Mouse (Mus musculus): ENCODE results near the gene Atf6b.

Atf6b gene

GRCm38 (mm10) chr17:34671151-34672066, 24.5 kb downstream of the Atf6b start:
- no peak for DNase-seq (ENCODE audit: low spot score)

DNA sequence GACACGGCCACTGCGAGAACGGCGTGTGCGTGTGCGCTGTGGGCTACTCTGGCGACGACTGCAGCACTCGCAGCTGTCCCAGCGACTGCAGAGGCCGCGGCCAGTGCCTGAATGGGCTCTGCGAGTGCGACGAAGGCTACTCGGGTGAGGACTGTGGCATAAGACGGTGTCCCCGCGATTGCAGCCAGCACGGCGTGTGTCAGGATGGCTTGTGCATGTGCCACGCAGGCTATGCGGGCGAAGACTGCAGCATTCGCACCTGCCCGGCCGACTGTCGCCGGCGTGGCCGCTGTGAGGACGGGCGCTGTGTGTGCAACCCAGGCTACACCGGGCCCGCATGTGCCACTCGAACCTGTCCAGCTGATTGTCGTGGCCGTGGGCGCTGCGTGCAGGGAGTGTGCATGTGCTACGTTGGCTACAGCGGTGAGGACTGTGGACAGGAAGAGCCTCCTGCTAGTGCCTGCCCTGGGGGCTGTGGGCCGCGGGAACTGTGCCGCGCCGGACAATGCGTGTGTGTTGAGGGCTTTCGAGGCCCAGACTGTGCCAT, 25.4 kb downstream of the Atf6b start:
- no peak for DNase-seq (ENCODE audit: low spot score)

DNA sequence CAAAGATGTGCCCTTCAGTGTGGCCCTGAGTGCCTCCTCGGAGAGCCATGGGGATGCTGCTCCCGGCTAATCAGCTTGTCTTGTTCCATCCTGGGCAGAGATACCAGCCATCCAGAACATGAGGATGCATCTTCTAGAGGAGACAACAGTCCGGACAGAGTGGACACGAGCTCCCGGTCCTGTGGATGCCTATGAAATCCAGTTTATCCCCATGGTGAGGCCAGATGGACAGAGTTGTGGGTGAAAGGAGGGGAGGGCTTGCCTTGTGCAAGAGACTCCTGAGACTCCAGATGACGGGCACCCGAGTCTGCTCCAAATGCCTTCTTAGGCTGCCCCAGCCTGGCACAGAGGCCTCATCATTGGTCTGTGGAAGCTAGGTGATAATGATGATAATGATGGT, 26.2 kb downstream of the Atf6b start:
- DNase-seq (ENCODE audit: low spot score) = no peak

- no peak for DNase-seq (ENCODE audit: low spot score)
Observed at GRCm38 (mm10) chr17:34674524-34675204, 27.7 kb downstream of the Atf6b start.

DNA sequence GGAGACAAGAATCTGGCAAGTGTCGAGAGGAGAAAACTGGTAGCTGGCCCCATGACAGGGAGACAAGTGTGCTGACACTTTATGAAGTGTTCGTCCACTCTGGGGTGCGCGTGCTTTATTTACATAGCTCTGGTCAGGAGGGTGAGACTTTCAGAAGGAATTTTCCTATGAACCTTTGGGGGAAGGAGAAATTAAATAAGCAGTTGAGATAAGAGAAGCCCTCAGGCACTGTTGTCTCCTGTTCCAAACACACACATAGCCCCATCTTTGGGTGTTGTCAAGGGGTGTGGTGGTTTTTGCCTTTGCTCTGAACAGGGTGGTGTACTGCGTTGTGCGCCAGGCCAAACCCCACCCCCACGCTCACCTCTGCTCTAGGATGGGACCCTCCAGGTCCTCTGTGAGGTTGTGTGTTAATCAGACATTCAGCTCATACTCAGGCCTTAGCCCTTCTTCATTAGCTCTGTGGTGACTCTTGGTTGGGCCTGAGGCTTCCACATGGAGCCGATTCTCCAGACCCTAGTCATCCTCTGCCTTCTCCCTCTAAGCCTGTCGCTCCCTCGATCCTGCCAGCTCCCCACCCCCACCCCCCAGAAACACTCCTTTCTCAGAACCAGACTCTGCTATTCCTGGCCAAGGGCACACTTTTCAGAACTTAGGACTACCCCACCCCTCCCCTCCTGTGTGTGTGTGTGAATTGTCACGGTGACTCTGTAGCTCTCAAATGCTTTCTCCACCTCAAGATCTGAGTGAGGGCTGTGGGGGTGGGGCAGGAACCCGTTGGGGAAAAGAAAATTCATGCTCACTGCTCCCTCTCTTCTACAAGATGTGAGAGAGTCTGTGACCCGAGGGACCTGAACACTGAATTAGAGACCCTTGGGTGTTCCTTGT, 28.5 kb downstream of the Atf6b start:
- DNase-seq (ENCODE audit: low spot score) = no peak

DNA sequence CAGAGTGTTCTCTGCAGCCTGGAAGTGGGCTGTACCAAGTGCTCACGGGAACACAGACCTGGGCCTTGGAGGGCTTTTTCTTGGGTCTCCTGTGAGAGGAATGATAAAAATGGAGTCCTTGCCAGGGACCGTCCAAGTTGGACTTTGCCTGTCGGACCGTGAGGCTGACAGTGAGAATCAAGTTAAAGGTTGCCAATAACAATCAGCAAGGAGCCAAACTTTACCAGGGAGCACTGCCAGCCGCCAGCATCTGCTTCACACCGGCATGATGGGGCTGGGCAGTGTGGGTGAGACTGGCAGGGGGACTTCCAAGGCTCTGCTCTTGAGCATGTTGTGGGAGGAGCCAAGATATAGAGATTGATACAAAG, 29.1 kb downstream of the Atf6b start:
- no peak for DNase-seq (ENCODE audit: low spot score)

- no peak for DNase-seq (ENCODE audit: low spot score)
Observed at GRCm38 (mm10) chr17:34676671-34677070, 29.7 kb downstream of the Atf6b start.

- no peak for DNase-seq (ENCODE audit: low spot score)
Observed at GRCm38 (mm10) chr17:34680191-34680590, 33.2 kb downstream of the Atf6b start.

DNA sequence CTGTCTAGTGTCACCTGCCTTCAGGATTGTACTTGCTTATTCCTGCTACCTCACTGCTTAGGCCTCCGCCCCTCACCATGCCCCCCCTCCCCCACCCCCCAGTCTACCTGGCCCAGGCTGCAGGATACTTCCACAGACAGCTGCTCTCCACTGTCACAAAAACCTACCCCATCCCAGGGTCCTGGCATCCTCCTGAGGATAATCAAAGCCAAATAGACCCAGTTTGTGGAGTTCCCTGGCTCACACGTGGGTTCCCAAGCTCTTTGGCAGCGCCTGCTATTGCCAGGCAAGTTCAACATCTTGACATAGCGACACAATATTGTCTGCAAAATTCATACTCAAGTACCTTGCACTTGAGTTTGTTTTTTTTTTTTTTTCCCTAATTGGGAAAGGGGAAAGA, 33.7 kb downstream of the Atf6b start:
- no peak for DNase-seq (ENCODE audit: low spot score)

GRCm38 (mm10) chr17:34681132-34681571, 34.2 kb downstream of the Atf6b start:
- DNase-seq (ENCODE audit: low spot score) = peak; percentile 85

- no peak for DNase-seq (ENCODE audit: low spot score)
Observed at GRCm38 (mm10) chr17:34681881-34682536, 35.1 kb downstream of the Atf6b start.

DNA sequence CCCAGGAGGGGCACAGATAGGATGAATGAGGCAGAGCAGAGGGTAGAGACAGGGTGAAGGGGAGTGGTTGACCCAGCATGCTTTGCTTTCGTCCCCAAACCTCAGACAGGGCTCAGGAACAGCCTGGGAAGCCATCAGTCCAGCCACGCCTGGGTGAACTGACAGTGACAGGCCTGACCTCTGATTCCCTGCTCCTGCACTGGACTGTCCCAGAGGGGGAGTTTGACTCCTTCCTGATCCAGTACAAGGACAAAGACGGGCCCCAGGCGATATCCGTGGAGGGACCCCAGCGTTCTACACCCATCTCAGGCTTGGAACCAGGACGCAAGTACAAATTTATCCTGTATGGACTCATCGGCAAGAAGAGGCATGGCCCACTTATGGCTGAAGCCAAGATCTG, 36.2 kb downstream of the Atf6b start:
- DNase-seq (ENCODE audit: low spot score) = no peak

DNA sequence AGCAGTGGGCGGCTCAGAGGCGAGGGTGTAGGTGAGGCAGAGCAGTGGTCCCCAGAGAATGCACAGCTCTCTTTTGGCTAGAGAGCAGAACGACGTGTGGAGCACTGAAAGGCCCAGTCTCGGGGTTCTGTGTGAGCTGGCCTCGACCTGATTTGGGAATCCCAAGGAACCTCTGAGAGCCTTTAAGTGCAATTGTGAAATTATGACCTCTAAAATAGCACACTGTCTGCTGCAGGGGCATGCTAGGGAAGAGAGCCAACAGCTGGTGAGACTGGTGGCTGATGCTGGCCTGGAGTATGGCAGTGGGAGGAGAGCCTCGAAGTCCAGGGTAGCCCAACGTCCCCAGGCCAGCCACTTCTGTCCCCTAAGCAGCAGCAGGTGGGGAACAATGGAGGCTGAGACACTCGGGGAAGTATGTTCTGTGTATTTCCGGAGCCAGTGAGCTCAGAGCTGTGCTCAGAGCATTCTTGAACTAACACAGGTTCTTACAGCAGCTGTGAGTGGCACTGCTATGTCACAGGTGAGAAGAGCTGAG, 36.8 kb downstream of the Atf6b start:
- no peak for DNase-seq (ENCODE audit: low spot score)

DNA sequence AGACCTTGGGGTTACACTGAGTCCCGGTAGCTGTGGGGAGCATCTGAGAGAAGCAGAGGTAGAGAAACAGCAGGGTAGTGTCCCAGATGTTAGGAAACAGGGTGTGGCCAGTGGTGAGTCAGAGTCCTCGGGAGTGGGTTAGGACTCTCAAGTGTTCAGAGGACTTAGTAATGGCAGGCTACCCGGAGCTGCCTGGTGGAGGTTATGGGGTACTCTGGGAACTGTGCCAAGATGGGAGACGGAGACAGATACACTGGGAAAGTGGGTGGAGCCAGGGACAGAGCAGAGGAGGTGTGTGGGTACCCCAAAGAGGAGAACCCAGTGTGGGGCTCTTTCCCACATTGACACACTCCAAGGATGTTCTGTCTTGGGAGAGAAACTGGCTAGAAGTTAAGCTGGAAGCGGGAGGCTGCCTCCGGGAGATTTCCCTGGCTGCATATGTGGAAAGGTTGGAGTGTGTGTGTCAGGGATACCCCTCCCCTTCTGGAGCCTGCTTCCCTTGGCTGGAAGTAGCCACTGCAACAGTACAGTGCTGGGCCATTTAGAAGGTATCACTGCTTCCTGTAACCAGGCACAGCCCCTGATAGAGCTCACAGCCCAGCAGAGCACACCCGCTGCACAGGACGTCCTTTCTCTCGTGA, 37.4 kb downstream of the Atf6b start:
- no peak for DNase-seq (ENCODE audit: low spot score)

DNA sequence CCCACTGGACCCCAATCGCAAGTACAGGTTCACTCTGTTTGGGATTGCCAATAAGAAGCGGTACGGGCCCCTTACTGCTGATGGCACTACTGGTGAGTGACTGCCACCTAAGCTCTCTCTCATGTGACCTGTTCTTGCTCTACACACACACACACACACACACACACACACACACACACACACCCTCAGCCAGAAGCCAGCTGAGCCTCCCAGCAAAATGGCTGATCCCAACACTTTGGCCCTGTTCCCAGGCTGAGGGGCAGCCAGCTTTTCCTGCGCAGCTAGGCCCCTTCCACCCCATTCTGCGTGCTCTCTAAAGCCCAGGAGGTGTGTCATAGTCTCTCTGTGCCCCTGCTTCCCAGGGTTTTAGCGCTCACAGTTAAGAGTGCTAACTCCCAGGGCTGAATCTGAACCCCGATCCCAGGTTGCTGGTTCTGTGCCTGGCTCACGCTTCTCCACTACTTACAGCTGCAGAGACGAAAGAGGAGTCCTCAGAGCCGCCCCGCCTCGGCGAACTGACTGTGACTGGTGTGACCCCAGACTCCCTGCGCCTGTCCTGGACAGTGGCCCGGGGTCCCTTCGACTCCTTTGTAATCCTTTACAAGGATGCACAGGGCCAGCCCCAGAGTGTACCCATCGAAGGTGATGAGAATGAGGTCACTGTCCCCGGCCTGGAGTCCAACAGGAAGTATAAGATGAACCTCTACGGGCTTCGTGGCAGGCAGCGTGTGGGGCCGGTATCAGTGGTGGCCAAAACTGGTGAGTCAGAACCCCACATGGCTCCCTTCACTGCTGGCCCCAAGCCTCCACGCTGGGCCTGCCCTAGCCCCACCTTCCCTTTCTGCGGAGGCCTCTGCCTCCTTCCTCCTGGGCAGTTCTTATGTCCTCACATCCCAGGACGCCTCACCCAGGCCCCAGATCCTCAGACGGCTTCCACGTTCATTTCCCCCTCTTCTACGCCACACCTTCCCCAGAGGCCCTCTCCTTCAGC, 38.5 kb downstream of the Atf6b start:
- no peak for DNase-seq (ENCODE audit: low spot score)

DNA sequence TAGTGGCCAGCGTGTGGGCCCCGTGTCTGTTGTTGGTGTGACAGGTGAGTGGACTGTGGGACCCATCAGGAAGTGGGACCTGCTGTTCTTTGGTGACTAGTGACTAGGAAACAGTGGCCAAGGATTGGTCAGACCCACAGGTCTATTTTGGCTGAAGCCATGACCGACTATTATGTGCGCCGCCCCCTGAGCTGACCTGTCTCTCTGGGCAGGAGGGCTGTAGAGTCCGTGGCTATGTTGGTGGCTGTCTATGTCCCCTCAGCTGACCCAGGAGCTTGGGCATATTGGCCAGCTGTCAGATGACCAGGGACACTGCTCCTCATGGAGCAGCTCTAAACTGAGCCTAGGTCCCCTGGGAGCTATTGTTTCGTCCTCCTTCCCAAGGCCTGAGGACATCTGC, 41.9 kb downstream of the Atf6b start:
- DNase-seq (ENCODE audit: low spot score) = no peak

DNA sequence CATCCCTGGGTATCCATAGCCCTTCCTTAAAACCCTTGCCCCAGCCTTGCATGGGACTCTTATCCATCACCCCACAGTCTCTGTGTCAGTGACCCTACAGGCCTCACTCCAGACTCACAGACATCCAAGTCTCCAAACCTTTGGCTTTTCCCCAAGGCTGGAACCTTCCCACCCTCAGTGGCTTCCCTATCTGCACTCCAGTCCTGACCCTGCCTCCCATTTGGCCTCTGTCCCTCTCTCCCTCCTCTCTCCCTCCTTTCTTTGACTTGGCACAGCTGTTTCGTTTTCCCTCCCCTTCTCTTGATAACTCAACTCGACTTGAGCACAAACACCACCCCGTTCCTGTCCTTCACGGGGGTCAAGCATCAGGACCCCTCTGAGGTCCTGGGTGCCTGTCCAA, 43.5 kb downstream of the Atf6b start:
- DNase-seq (ENCODE audit: low spot score) = peak; percentile 69

DNA sequence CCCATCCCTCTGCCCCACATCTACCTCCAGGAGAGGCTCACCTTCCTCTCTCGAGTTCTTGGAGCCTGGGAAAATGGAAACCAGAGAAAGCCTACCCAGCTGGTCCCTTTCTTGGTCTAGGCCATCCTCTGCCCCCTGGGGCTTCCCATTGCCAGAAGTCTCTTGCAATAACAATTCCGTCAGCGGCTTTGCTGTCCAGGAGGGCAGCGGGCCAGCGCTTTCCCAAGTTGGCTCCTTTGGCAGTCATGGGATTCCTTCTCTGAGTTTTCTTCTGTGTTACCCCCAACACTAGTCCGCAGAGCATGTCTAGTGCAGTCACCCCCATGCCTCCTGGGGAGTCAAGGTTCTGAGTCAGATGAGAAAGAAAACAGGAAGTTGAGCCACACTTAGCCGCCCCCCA, 46.0 kb downstream of the Atf6b start:
- peak; percentile 54 for DNase-seq (ENCODE audit: low spot score)

- no peak for DNase-seq (ENCODE audit: low spot score)
Observed at GRCm38 (mm10) chr17:34699575-34700408, 52.8 kb downstream of the Atf6b start.
